Mouse (Mus musculus) stomach, postnatal 0 days (tissue): ENCODE results near the gene Kars. TPM values are rescaled to one million over a fixed set of nuclear protein-coding genes. Genes with fewer than 3 reads are reported as not detected.

Experiments
- ATAC-seq: fragments of 200-750 bp; cut with Nextera tagmentation; 2 replicates; pipeline ENCODE4 v1.8.0; 2017; ENCODE audit not compliant: low FRiP score, low TSS enrichment
- DNase-seq: peaks from one replicate; pipeline ENCODE4 v3.0.0-alpha.2; 2016; ENCODE audit warnings: low spot score
- H3K27ac ChIP-seq: fragments of 300-500 bp; sonication (generic); replicated peaks from 2 replicates; pipeline ENCODE4 v1.5.1; 2014; ENCODE audit warnings: mild to moderate bottlenecking, control low read depth
- H3K27me3 ChIP-seq: fragments of 300-500 bp; sonication (generic); 2 replicates; pipeline ENCODE4 v1.6.1; 2014; ENCODE audit warnings: low read length; ENCODE audit not compliant: control insufficient read depth, insufficient read depth
- H3K36me3 ChIP-seq: fragments of 300-500 bp; sonication (generic); 2 replicates; pipeline ENCODE4 v1.6.1; 2014; ENCODE audit warnings: low read length, mixed read lengths; ENCODE audit not compliant: control insufficient read depth, insufficient read depth
- H3K4me1 ChIP-seq: fragments of 300-500 bp; sonication (generic); replicated peaks from 2 replicates; pipeline ENCODE4 v1.6.1; 2014; ENCODE audit warnings: antibody characterized with exemption; ENCODE audit not compliant: control insufficient read depth, insufficient read depth
- H3K4me2 ChIP-seq: fragments of 300-500 bp; sonication (generic); replicated peaks from 2 replicates; pipeline ENCODE4 v1.6.1; 2014; ENCODE audit warnings: low read depth, mild to moderate bottlenecking, control low read depth, moderate library complexity
- H3K4me3 ChIP-seq: fragments of 300-500 bp; sonication (generic); 2 replicates; pipeline ENCODE4 v1.5.1; 2014; ENCODE audit warnings: low read depth, low read length, control low read depth
- H3K9ac ChIP-seq: fragments of 300-500 bp; sonication (generic); 2 replicates; pipeline ENCODE4 v1.6.1; 2014; ENCODE audit warnings: mild to moderate bottlenecking, low read length, control low read depth, mixed read lengths
- H3K9me3 ChIP-seq: fragments of 300-500 bp; sonication (generic); 2 replicates; pipeline ENCODE4 v1.6.1; 2016; ENCODE audit warnings: low read length; ENCODE audit not compliant: control insufficient read depth
- CTCF ChIP-seq: IDR thresholded peaks from 2 replicates; pipeline ENCODE4 v1.5.1; 2016; ENCODE audit warnings: antibody characterized with exemption, low read depth, mild to moderate bottlenecking, moderate library complexity
- EP300 ChIP-seq: optimal IDR thresholded peaks from 2 replicates; pipeline ENCODE3; 2016; ENCODE audit warnings: antibody characterized with exemption
- WGBS: fragments of 180-500 bp; shearing (Covaris S2); extraction: QIAGEN DNeasy Blood & Tissue Kit; methylation state at CpG from one replicate; pipeline ENCODE4 v1.1.7; 2014; 5-methylcytosine and 5-hydroxymethylcytosine counted together
- polyA plus RNA-seq: library from polyadenylated mRNA; unstranded; fragments of >200 nt; fragmentation: Nextera tagmentation; extraction: Ambion mirVana; gene quantifications from 2 replicates; pipeline ENCODE4 v1.2.1, GENCODE M21; 2015

Kars gene
- polyA plus RNA-seq, 1 experiment from 2014 or later, result 96.5 TPM

- Histone ChIP-seq H3K4me1 (no peaks in the 10 kb centered on the region), H3K9ac (no peak overlapping the region), H3K9me3 (no peaks in the 10 kb centered on the region), H3K27me3 (no peaks in the 10 kb centered on the region), H3K27ac (no peak overlapping the region), H3K4me2 (no peak overlapping the region), H3K4me3 (no peak overlapping the region), H3K36me3 (peaks cover 15% of the 10 kb centered on the region)
- ATAC-seq (no peak), DNase-seq (no peak)
- WGBS, result 96% methylated on average over 7 of the region's 7 CpGs
- TF ChIP-seq CTCF (no peak), EP300 (no peak)
Observed at GRCm38 (mm10) chr8:111951317-111951716, 59.8 kb downstream of the Kars start.

- ATAC-seq (no peak), DNase-seq (no peak)
- WGBS, result 72% methylated on average over 3 of the region's 3 CpGs
- Histone ChIP-seq H3K9me3 (no peaks in the 10 kb centered on the region), H3K4me3 (no peak overlapping the region), H3K4me2 (no peak overlapping the region), H3K27ac (no peak overlapping the region), H3K9ac (no peak overlapping the region), H3K4me1 (no peaks in the 10 kb centered on the region), H3K36me3 (peaks cover 15% of the 10 kb centered on the region), H3K27me3 (no peaks in the 10 kb centered on the region)
- TF ChIP-seq EP300 (no peak), CTCF (no peak)
Observed at GRCm38 (mm10) chr8:111950846-111951245, 60.3 kb downstream of the Kars start.

- WGBS, result 86% methylated on average over 8 of the region's 8 CpGs
Observed at GRCm38 (mm10) chr8:111947954-111948353, 63.2 kb downstream of the Kars start.

GRCm38 (mm10) chr8:111947144-111947543 lies 64.0 kb downstream of the Kars start:
- DNase-seq, result no peak
- H3K4me1 ChIP-seq, result no peaks in the 10 kb centered on the region
- 73% methylated on average over 2 of the region's 2 CpGs for whole genome bisulfite sequencing
- H3K9me3 ChIP-seq, result no peaks in the 10 kb centered on the region
- TF ChIP-seq CTCF (no peak), EP300 (no peak)
- H3K9ac ChIP-seq, result no peak overlapping the region
- H3K4me3 ChIP-seq, result no peak overlapping the region
- no peak overlapping the region for H3K27ac ChIP-seq
- H3K36me3 ChIP-seq, result peaks cover 5% of the 10 kb centered on the region; the same call in 1 of the 2 replicates
- no peak overlapping the region for H3K4me2 ChIP-seq
- H3K27me3 ChIP-seq, result no peaks in the 10 kb centered on the region
- ATAC-seq, result no peak

More at GRCm38 (mm10) chr8:111947954-111948353, 63.2 kb downstream of the Kars start:
- no peak overlapping the region for H3K4me2 ChIP-seq
- H3K36me3 ChIP-seq, result peaks cover 5% of the 10 kb centered on the region; the same call in 1 of the 2 replicates
- no peaks in the 10 kb centered on the region for H3K27me3 ChIP-seq
- H3K4me1 ChIP-seq, result no peaks in the 10 kb centered on the region
- no peak overlapping the region for H3K9ac ChIP-seq
- TF ChIP-seq CTCF (no peak), EP300 (no peak)
- DNase-seq (no peak), ATAC-seq (no peak)
- H3K4me3 ChIP-seq, result no peak overlapping the region
- no peaks in the 10 kb centered on the region for H3K9me3 ChIP-seq
- H3K27ac ChIP-seq, result no peak overlapping the region

- Histone ChIP-seq H3K9ac (no peak overlapping the region), H3K4me1 (no peaks in the 10 kb centered on the region; the same call in 1 of the 2 replicates), H3K9me3 (no peaks in the 10 kb centered on the region), H3K27me3 (no peaks in the 10 kb centered on the region), H3K36me3 (peaks cover 5% of the 10 kb centered on the region; the same call in 1 of the 2 replicates), H3K4me3 (no peak overlapping the region), H3K4me2 (no peak overlapping the region), H3K27ac (no peak overlapping the region)
- DNase-seq (no peak), ATAC-seq (no peak)
- WGBS, result 86% methylated on average over 2 of the region's 2 CpGs
- TF ChIP-seq CTCF (no peak), EP300 (no peak)
Observed at GRCm38 (mm10) chr8:111943544-111943943, 67.6 kb downstream of the Kars start.

Other genes with a start within 250 kb of the Kars start
- gene Cfdp1, start 157.0 kb downstream of the Kars start, polyA plus RNA-seq, result 98.6 and 101 TPM in 2 replicates
- 9.9 and 10.1 TPM in 2 replicates for gene Tmem170, start 134.6 kb downstream of the Kars start, polyA plus RNA-seq
- 0.36 and 0.39 TPM in 2 replicates for gene Chst5, start 100.9 kb downstream of the Kars start, polyA plus RNA-seq
- gene Tmem231, start 77.4 kb downstream of the Kars start, polyA plus RNA-seq, result 3.3 and 4.1 TPM in 2 replicates
- 290 and 292 TPM in 2 replicates for gene Gabarapl2, start 70.6 kb downstream of the Kars start, polyA plus RNA-seq
- gene Adat1, start 19.0 kb downstream of the Kars start, polyA plus RNA-seq, result 2.5 TPM in 2 replicates
- 10.2 and 11.2 TPM in 2 replicates for gene Terf2ip, start 75 bp upstream of the Kars start, polyA plus RNA-seq
- gene Gm6793, start 3.7 kb upstream of the Kars start, polyA plus RNA-seq, result 0.23 and 0.28 TPM in 2 replicates